Mouse (Mus musculus) heart, postnatal 4 days (tissue): Measurements from ENCODE around the gene Prpf31. TPM values are rescaled to one million over a fixed set of nuclear protein-coding genes. Genes with fewer than 3 reads are reported as not detected.
A peak's percentile ranks its signal among the peaks of the same experiment; 100 is the strongest.

Experiments
- DNase-seq: peaks from one replicate; pipeline ENCODE4 v3.0.0; 2021
- total RNA-seq, 2 experiments: library from RNA; stranded (reverse); gene quantifications; 2 replicates each; pipeline ENCODE4 v1.2.3; 2021

The Prpf31 gene
- total RNA-seq, 2 experiments from 2014 or later, result 37.5 to 40.3 TPM

GRCm38 (mm10) chr7:3630478-3630815 lies 662 bp downstream of the Prpf31 start:
- no peak for DNase-seq

DNA sequence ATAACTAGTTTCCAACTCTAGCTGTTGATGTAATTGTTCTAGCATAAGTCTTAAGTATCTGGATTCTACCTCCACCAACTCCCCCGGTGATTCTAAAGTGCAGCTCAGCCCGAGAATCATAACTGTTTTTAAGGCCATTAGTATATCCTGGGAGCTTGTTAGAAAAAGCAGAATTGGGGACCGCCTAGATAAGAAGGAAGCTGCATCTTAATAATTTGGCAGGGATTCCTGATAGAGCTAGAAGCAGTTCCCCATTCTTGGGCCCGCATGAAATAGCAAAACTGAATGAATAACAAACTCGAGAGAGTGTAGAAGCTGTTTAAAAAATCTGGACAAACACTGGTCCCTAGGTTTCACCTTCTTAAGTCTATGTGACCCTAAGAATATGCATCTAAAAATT lies 13.6 kb downstream of the Prpf31 start:
- no peak for DNase-seq

- DNase-seq, result no peak
Observed at GRCm38 (mm10) chr7:3643843-3644242, 14.1 kb downstream of the Prpf31 start.

GRCm38 (mm10) chr7:3644348-3644671 lies 14.5 kb downstream of the Prpf31 start:
- no peak for DNase-seq

DNA sequence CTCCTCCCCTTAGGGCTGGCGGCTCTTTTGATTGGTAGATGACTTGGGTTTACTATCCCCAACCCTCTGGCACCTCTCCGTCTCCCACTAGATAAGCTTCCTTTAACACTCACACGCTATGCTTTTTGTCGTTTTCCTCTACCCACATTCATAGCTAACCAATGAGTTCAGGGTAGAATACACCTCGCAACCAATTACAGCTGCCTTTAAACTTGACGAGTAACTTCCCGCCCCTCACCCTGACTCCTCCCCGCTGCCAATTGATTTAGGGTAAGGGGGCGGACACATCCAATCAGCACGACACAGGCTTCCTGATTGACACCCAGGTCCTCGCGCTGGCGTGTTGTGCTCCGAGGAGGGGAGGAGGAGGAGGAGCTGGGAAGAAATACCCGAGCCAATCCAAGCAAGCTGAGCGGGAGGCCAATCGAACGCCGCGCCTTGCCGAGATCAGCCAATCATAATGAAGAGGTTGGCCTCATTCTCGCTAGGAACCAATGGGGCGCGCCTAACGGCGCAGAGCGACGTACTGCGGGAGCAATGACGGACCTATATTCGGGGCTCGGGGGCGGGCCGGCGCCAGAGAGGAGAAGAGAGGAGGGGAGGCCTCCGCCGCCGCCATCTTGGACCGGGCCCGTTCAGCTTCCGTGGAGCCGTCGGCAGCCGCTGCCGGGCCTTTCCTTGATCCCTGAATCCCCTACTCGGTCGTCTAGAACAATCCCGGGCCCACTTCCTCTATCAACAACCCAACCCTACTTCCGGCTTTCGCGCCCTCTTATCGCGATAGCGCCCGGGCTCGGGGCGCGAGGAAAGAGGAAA lies 15.1 kb downstream of the Prpf31 start, which contains the start of gene Cnot3:
Gene Cnot3 (plus strand): TSS at position 597 of the 816 bp plus-strand sequence.
- peak; percentile 98 for DNase-seq

- DNase-seq, result no peak
Observed at GRCm38 (mm10) chr7:3645488-3646025, 15.8 kb downstream of the Prpf31 start.

GRCm38 (mm10) chr7:3646188-3646587 lies 16.4 kb downstream of the Prpf31 start:
- no peak for DNase-seq

DNA sequence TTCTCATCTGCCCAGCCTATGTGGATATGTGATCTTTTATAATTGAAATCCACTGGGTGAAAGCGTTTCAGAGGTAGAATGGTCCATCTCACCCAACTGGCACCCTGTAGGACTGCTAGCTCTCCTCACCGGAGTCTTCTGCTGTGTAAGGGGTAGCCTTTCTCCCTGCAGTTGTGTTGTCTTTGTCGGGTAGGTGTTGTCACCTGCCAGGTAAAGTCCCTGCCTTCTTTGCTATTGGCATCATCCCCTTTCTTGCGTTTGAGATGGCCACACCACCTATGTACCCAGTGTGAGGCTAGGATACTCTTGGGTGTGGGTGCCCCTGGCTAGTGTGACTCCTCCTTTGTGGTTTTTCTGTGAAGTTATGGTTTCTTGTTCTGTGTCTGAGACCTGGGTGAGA lies 16.9 kb downstream of the Prpf31 start:
- no peak for DNase-seq

GRCm38 (mm10) chr7:3656966-3657365 lies 27.2 kb downstream of the Prpf31 start:
- no peak for DNase-seq

DNA sequence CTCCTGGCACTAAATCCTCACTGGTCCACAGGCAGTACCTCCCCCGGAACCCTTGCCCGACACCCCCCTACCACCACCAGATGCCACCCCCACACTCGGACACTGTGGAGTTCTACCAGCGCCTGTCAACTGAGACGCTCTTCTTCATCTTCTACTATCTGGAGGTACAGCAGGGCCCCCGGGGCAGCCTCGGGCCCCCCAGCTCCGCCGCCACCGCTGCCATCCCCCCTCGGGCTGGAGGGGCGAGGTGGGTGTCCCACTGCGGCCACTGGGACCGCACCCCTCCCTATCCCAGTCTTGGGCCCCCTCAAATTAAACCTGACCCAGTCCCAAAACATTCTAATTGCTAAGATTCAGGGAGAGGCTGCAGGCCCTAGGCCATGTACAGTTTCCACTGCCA lies 28.8 kb downstream of the Prpf31 start:
- DNase-seq, result no peak

DNA sequence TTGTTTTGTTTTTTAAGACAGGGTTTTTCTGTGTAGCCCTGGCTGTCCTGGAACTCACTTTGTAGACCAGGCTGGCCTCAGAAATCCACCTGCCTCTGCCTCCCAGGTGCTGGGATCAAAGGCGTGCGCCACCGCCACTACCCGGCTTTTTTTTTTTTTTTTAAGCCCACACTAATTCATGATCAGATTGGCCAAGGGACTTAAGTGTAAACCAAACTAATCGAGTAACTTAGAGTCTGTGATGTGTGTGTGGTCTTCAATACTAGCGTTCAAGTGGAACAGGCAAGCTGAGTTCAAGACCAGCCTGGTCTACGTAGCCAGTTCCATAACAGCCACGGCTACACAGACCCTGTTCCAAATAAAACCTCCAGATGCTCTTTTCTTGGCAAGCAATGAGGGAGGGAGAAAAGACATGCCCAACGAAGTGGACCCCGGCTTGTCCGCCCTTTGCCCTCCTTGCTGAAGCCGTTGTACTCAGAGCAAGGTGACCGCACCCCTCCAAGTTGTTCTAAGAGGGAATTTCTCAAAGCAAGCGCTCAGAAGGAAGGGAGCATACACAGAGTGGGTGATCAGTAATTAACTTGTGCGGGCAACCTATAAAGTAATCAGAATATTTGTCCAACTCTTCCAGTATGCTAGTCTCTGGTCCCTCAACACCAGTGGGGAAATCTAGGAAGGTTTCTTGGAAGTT lies 34.9 kb downstream of the Prpf31 start:
- peak; percentile 24 for DNase-seq

DNA sequence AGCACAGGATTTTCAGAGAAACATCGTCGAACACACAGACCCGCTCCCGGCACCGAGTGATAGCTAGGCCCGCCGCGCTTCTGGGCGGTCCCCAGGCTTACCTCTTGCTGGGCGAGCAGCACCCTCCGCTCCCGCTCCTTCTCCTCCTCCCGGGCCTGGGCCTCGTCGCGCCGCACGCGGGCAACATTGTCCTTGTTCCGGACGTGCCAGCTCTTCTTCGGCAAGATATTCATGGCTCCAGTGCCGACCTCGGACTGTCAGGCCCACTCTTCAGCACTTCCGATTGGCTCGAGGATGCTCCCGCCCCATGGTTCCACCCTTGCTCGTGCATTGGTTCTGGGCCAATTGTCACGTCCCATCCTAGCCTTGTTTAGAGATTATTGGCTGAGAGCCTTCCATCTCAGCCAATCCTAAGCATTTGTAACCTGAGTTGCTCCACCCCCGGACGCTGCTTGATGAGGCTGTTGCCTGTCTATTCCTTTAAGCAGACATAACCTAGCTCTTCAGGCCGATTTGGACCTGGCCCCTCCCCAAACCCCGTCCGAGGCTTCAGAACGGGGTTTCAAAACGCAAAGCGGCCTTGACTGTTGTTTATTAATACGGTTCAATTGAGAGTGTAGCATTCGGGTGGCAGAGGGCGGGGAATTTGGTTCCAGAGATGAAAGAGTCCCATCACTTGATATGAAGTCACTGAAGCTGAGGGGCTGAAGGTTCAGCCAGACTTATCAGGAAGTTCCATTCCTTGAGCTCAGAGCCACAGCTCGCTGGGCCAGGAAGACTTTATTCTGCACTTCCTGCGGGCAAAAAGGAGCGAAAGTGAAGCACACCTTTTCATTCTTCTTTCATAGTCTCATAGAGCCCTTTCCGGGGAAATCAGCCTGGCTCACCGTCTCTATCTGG lies 35.7 kb downstream of the Prpf31 start, which contains the start of gene Leng1:
Gene Leng1 (minus strand): TSS at position 626 of the 900 bp plus-strand sequence.
- peak; percentile 97 for DNase-seq

DNA sequence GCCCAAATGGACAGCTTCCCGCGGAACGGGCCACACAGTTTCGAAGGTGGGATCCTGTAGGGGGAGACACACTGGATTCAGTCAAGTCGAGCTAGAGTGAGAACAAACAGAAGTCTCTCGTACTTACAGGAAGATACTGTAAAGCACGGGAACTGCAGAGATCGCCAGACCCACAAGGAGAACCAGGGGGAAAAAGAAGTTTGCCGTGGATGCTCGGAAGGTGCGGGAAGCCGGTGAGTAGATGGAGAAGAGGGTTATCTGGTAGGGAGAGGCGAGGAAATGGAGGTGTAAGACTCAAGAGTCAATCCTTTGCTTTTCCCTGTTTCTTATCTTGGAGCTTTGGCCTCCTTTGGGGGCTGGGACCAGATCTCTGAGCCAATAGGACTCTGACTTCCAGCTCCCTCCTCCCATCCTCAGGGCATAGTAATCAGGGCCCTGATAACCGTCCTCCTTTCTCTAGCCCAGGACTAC lies 37.2 kb downstream of the Prpf31 start:
- peak; percentile 36 for DNase-seq

GRCm38 (mm10) chr7:3674507-3675227 lies 44.9 kb downstream of the Prpf31 start:
- DNase-seq, result peak; percentile 90

DNA sequence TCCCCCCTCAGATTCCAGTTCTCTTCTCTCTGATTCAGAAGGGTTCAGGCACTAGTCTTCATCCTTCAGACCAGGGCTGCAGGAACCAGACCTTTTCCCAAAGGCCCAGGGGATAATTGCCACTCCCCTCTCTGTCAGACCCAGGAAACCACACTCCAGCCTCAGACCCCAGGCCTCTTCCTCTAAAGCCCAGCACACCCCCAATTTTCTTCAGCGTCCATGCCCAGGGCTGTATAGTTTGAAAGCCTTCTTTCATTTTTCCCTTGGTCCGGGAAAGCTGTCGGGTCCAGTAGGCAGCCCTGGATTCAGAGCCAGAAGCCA lies 45.4 kb downstream of the Prpf31 start:
- no peak for DNase-seq

- no peak for DNase-seq
Observed at GRCm38 (mm10) chr7:3676371-3676770, 46.6 kb downstream of the Prpf31 start.

DNA sequence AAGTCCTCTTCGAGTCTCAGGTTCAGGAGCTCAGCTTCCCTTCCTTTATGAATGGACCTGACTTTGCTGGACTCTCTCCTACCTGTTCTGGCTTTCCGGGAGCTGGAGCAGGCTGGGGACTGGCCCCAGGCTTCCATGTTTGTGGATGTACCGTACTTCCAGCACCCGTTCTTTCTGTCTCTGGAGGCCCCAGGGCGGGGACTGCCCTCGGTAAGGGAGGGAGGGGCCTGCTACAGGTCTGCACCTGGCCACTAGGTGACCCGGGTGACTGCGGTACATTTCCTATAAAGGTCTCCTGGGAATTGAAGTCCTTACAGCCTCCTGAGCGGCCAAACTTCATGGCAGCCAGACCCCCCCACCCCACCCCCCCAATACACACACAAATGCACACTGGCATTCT lies 47.6 kb downstream of the Prpf31 start, which contains the start of gene Tmc4:
Gene Tmc4 (minus strand): TSS at position 212 of the 400 bp plus-strand sequence.
- DNase-seq, result no peak

- no peak for DNase-seq
Observed at GRCm38 (mm10) chr7:3683908-3684550, 54.2 kb downstream of the Prpf31 start.

- DNase-seq, result no peak
Observed at GRCm38 (mm10) chr7:3684698-3685097, 54.9 kb downstream of the Prpf31 start.

GRCm38 (mm10) chr7:3685400-3686187 lies 55.8 kb downstream of the Prpf31 start:
- DNase-seq, result no peak
